Mouse (Mus musculus): ENCODE measurements around the gene Mgl2.

Gene Mgl2

GRCm38 (mm10) chr11:70170291-70170690 is 40.2 kb downstream of the Mgl2 start:
- no peak for DNase-seq (ENCODE audit: low spot score in 2 of 2)

GRCm38 (mm10) chr11:70171181-70171580 is 41.1 kb downstream of the Mgl2 start:
- no peak for DNase-seq (ENCODE audit: low spot score in 2 of 2)

GRCm38 (mm10) chr11:70171847-70172246 is 41.7 kb downstream of the Mgl2 start:
- no peak for DNase-seq (ENCODE audit: low spot score in 2 of 2)

- no peak for DNase-seq (ENCODE audit: low spot score in 2 of 2)
These were observed 42.2 kb downstream of the Mgl2 start for GRCm38 (mm10) chr11:70172298-70172697.

- DNase-seq (ENCODE audit: low spot score in 2 of 2), result no peak
These were observed 44.4 kb downstream of the Mgl2 start for GRCm38 (mm10) chr11:70174491-70174890.

GRCm38 (mm10) chr11:70177647-70178046 is 47.5 kb downstream of the Mgl2 start:
- DNase-seq (ENCODE audit: low spot score in 2 of 2), result no peak

GRCm38 (mm10) chr11:70178311-70178710 is 48.2 kb downstream of the Mgl2 start:
- no peak for DNase-seq (ENCODE audit: low spot score in 2 of 2)

GRCm38 (mm10) chr11:70178756-70179155 is 48.6 kb downstream of the Mgl2 start:
- no peak for DNase-seq (ENCODE audit: low spot score in 2 of 2)

- no peak for DNase-seq (ENCODE audit: low spot score in 2 of 2)
These were observed 49.3 kb downstream of the Mgl2 start for GRCm38 (mm10) chr11:70179401-70179800.

GRCm38 (mm10) chr11:70180496-70180895 is 50.4 kb downstream of the Mgl2 start:
- no peak for DNase-seq (ENCODE audit: low spot score in 2 of 2)

- DNase-seq (ENCODE audit: low spot score in 2 of 2), result no peak
These were observed 55.0 kb downstream of the Mgl2 start for GRCm38 (mm10) chr11:70185120-70185519.

All from right cerebral cortex, postnatal 10 days (tissue).